13 mouse cellular contexts compared by ENCODE assay signal in genomic region chr15:99847937-99848336, GRCm38 (mm10). TPM values are rescaled to one million over a fixed set of nuclear protein-coding genes. Genes with fewer than 3 reads are reported as not detected.
A peak's percentile ranks its signal among the peaks of the same experiment; 100 is the strongest.
DNase-seq lines count a peak whose midpoint lies in the region; ATAC-seq and TF ChIP-seq lines count a peak whose summit lies in the region.
"Had no signal": no experiment of that assay in that cellular context is flagged by ENCODE, and none has a peak within 500 bp of the region (broad histone marks: within the 10 kb centered on the region; RNA-seq: fewer than 3 reads in every experiment).

No protein-coding gene starts in this region.

- no peak overlapping the region for H3K4me3 ChIP-seq in kidney, postnatal 0 days (replicated peaks; ENCODE audit: low read depth, low read length)
- H3K4me3 ChIP-seq in embryonic facial prominence, embryonic 15.5 days (replicated peaks), result no peak overlapping the region
- H3K4me3 ChIP-seq in myocyte, result peak overlapping the region; percentile 1
- H3K4me3 ChIP-seq: forebrain, embryonic 12.5 days had no signal

- no peaks in the 10 kb centered on the region for H3K27me3 ChIP-seq in kidney, postnatal 0 days (ENCODE audit: insufficient read depth, low read length)
- H3K27me3 ChIP-seq in Patski (no peaks in the 10 kb centered on the region), myocyte (ENCODE audit: control insufficient read depth, insufficient read depth, insufficient read length) (no peaks in the 10 kb centered on the region)
- H3K27me3 ChIP-seq in embryonic facial prominence, embryonic 15.5 days, result no peaks in the 10 kb centered on the region
- H3K27me3 ChIP-seq: forebrain, embryonic 12.5 days had no signal

- H3K36me3 ChIP-seq in kidney, postnatal 0 days (ENCODE audit: insufficient read depth, low read length), result no peaks in the 10 kb centered on the region
- no peaks in the 10 kb centered on the region for H3K36me3 ChIP-seq in embryonic facial prominence, embryonic 15.5 days
- no peaks in the 10 kb centered on the region for H3K36me3 ChIP-seq in myocyte (ENCODE audit: control insufficient read depth, insufficient read depth)
- H3K36me3 ChIP-seq: forebrain, embryonic 12.5 days had no signal

- DNase-seq in kidney, postnatal 0 days (ENCODE audit: low spot score), result peak; percentile 73
- DNase-seq in kidney, postnatal 14 days, result no peak
- no peak for DNase-seq in Patski (ENCODE audit: low read depth, low spot score)
- DNase-seq in layer of hippocampus, postnatal 14 days (ENCODE audit: low spot score in 2 of 2), result no peak
- DNase-seq in spleen, adult 12 weeks (ENCODE audit: low spot score), result no peak
- DNase-seq: cerebellum, adult 11 months; heart, postnatal 14 days; lung, adult 18-20 months; midbrain, embryonic 14.5 days; right cerebral cortex, postnatal 4 days had no signal

- H3K9me3 ChIP-seq in kidney, postnatal 0 days (replicated peaks; ENCODE audit: low read length), result no peaks in the 10 kb centered on the region
- H3K9me3 ChIP-seq in embryonic facial prominence, embryonic 15.5 days (replicated peaks), result no peaks in the 10 kb centered on the region
- H3K9me3 ChIP-seq: forebrain, embryonic 12.5 days had no signal

- H3ac ChIP-seq in myocyte (ENCODE audit: control insufficient read depth, insufficient read length), result no peak overlapping the region

- in situ Hi-C loops in Patski (cut with MboI; ENCODE audit: low pct_unique_long_range_greater_than_20kb), result loop anchor here (5.0 kb wide), 1 partner anchor 44 kb away; no protein-coding TSS in a partner anchor

- 15% methylated on average over 8 of the region's 8 CpGs for WGBS in kidney, postnatal 0 days
- 15% methylated on average over 8 of the region's 8 CpGs for WGBS in embryonic facial prominence, embryonic 15.5 days

- no peak for TF ChIP-seq POLR2A in myocyte (IDR thresholded peaks at IDR 0.05; ENCODE audit: insufficient read length, low read depth)

- no peak for TF ChIP-seq CTCF in kidney, postnatal 0 days (IDR thresholded peaks at IDR 0.05; ENCODE audit: low read depth)
- TF ChIP-seq CTCF in Patski (IDR thresholded peaks at IDR 0.05), result no peak

- H3K4me2 ChIP-seq in kidney, postnatal 0 days (ENCODE audit: low read length), result peak overlapping the region; percentile 2; the same call in 1 of the 2 replicates
- H3K4me2 ChIP-seq in embryonic facial prominence, embryonic 15.5 days (replicated peaks), result no peak overlapping the region
- H3K4me2 ChIP-seq in myocyte (ENCODE audit: low read depth), result peak overlapping the region; percentile 86
- H3K4me2 ChIP-seq: forebrain, embryonic 12.5 days had no signal

- H3K79me2 ChIP-seq in myocyte (ENCODE audit: control insufficient read depth, insufficient read depth), result peaks cover 5% of the 10 kb centered on the region

- H3K27ac ChIP-seq in kidney, postnatal 0 days, result peak overlapping the region; percentile 65
- peak overlapping the region; percentile 82 for H3K27ac ChIP-seq in embryonic facial prominence, embryonic 15.5 days (replicated peaks)
- H3K27ac ChIP-seq: forebrain, embryonic 12.5 days had no signal

- H3K9ac ChIP-seq in kidney, postnatal 0 days (ENCODE audit: low read depth, low read length), result no peak overlapping the region
- no peak overlapping the region for H3K9ac ChIP-seq in embryonic facial prominence, embryonic 15.5 days
- H3K9ac ChIP-seq: forebrain, embryonic 12.5 days had no signal

- POLR2A ChIA-PET in Patski (lab: Charles Lee), result interaction anchor here (0.5 to 1.7 kb wide), 6 partner anchors 11 to 47 kb away, joined by 3 to 6 read pairs (median 4); no protein-coding TSS in a partner anchor

- peaks cover 28% of the 10 kb centered on the region for H3K4me1 ChIP-seq in kidney, postnatal 0 days (replicated peaks; ENCODE audit: insufficient read depth, low read length)
- H3K4me1 ChIP-seq in embryonic facial prominence, embryonic 15.5 days, result peaks cover 15% of the 10 kb centered on the region

- CTCF ChIA-PET in Patski (lab: Charles Lee), result interaction anchor here (0.8 to 1.9 kb wide), 5 partner anchors 11 to 56 kb away, joined by 3 to 8 read pairs (median 3); no protein-coding TSS in a partner anchor

- peak; percentile 60; the same call in 1 of the 2 replicates for ATAC-seq in kidney, postnatal 0 days (replicated peaks; ENCODE audit: low FRiP score, low read depth)
- peak; percentile 68 for ATAC-seq in Patski
- peak; percentile 72; the same call in 1 of the 2 replicates for ATAC-seq in embryonic facial prominence, embryonic 15.5 days (ENCODE audit: insufficient number of reproducible peaks, low FRiP score, low TSS enrichment, low read depth)

TF ChIP-seq in myocyte, 11 proteins besides CTCF, POLR2A, EP300 and RAD21:
- TF ChIP-seq POLR2AphosphoS2 (IDR thresholded peaks at IDR 0.05; ENCODE audit: insufficient read length, low read depth) (no peak), REST (IDR thresholded peaks at IDR 0.05; ENCODE audit: insufficient read depth, insufficient read length) (no peak), USF1 (IDR thresholded peaks at IDR 0.05; ENCODE audit: low read depth) (no peak), E2F4 (IDR thresholded peaks at IDR 0.05; ENCODE audit: insufficient read depth) (no peak), MAX (IDR thresholded peaks at IDR 0.05; ENCODE audit: low read depth) (no peak), SRF (IDR thresholded peaks at IDR 0.05; ENCODE audit: control insufficient read depth, insufficient read length, low read depth) (no peak), TCF3 (IDR thresholded peaks at IDR 0.05; ENCODE audit: insufficient read length, low read depth) (no peak), MYOD1 (IDR thresholded peaks at IDR 0.05; ENCODE audit: control insufficient read depth in 1 of 3, insufficient read length in 2 of 3, low read depth in 2 of 3) (no peak), CEBPB (IDR thresholded peaks at IDR 0.05; ENCODE audit: insufficient read depth, poor library complexity, severe bottlenecking) (no peak), MYOG (IDR thresholded peaks at IDR 0.05; ENCODE audit: control insufficient read depth in 1 of 3, insufficient read depth in 1 of 3, insufficient read length in 2 of 3, low read depth in 2 of 3) (no peak), TCF12 (IDR thresholded peaks at IDR 0.05; ENCODE audit: insufficient read depth, poor library complexity, severe bottlenecking) (no peak)

RNA-seq across cellular contexts. Expression of gene Lima1, which starts 27.3 kb away (rescaled TPM):
- polyA plus RNA-seq in kidney, postnatal 0 days (2015; fragmentation: Nextera tagmentation; extraction: Ambion mirVana), result 42.8 and 51.6 TPM in 2 replicates
- polyA plus RNA-seq in Patski (2021) (140 TPM), myocyte (2012; fragmentation: generic; extraction: Trizol) (140 TPM)
- polyA plus RNA-seq in embryonic facial prominence, embryonic 15.5 days (2015; fragmentation: Nextera tagmentation; extraction: Ambion mirVana), result 87.1 and 90.8 TPM in 2 replicates
- 10 to 100 TPM; 18.6 to 18.7 TPM for total RNA-seq in layer of hippocampus, postnatal 14 days (2021)
